Mouse (Mus musculus) hindbrain, embryonic 13.5 days (tissue): ENCODE results near the gene Lim2. TPM values are rescaled to one million over a fixed set of nuclear protein-coding genes. Genes with fewer than 3 reads are reported as not detected.
"Not testable (repeated sequence)": the region's sequence is repeated elsewhere in the genome, so short reads cannot be mapped to it uniquely, and the experiment has no call there.

Source experiments
- ATAC-seq: fragments of 200-750 bp; cut with Nextera tagmentation; 2 replicates; pipeline ENCODE4 v1.8.0; 2017; ENCODE audit warnings: moderate TSS enrichment; ENCODE audit not compliant: low FRiP score
- H3K27ac ChIP-seq: fragments of 300-500 bp; sonication (generic); 2 replicates; pipeline ENCODE4 v1.5.1; 2015; ENCODE audit warnings: inconsistent platforms, mild to moderate bottlenecking, moderate library complexity
- H3K27me3 ChIP-seq: fragments of 300-500 bp; sonication (generic); 2 replicates; pipeline ENCODE4 v1.6.1; 2015; ENCODE audit warnings: mild to moderate bottlenecking, inconsistent platforms
- H3K36me3 ChIP-seq: fragments of 300-500 bp; sonication (generic); 2 replicates; pipeline ENCODE4 v1.6.1; 2015; ENCODE audit warnings: mild to moderate bottlenecking, inconsistent platforms
- H3K4me1 ChIP-seq: fragments of 300-500 bp; sonication (generic); replicated peaks from 2 replicates; pipeline ENCODE4 v1.6.1; 2015; ENCODE audit warnings: inconsistent platforms
- H3K4me2 ChIP-seq: fragments of 300-500 bp; sonication (generic); 2 replicates; pipeline ENCODE4 v1.6.1; 2015; ENCODE audit warnings: inconsistent platforms, mild to moderate bottlenecking, moderate library complexity
- H3K4me3 ChIP-seq: fragments of 300-500 bp; sonication (generic); 2 replicates; pipeline ENCODE4 v1.5.1; 2015; ENCODE audit warnings: mild to moderate bottlenecking, inconsistent platforms
- H3K9ac ChIP-seq: fragments of 300-500 bp; sonication (generic); 2 replicates; pipeline ENCODE4 v1.6.1; 2015; ENCODE audit warnings: mild to moderate bottlenecking, inconsistent platforms
- H3K9me3 ChIP-seq: fragments of 300-500 bp; sonication (generic); 2 replicates; pipeline ENCODE4 v1.6.1; 2016; ENCODE audit warnings: inconsistent platforms
- WGBS: fragments of 180-500 bp; shearing (Covaris S2); methylation state at CpG from one replicate; pipeline ENCODE4 v1.1.7; 2015; 5-methylcytosine and 5-hydroxymethylcytosine counted together
- polyA plus RNA-seq: library from polyadenylated mRNA; unstranded; fragments of >200 nt; fragmentation: Nextera tagmentation; extraction: Ambion mirVana; gene quantifications from 2 replicates; pipeline ENCODE4 v1.2.1, GENCODE M21; 2015

Gene Lim2
- polyA plus RNA-seq = not detected in 2 replicates

GRCm38 (mm10) chr7:43427406-43427805 lies at the start of gene Lim2:
Gene Lim2, plus strand, starts transcription at chr7:43427670.
- no peaks in the 10 kb centered on the region for H3K36me3 ChIP-seq
- no peaks in the 10 kb centered on the region for H3K27me3 ChIP-seq
- no peaks in the 10 kb centered on the region for H3K9me3 ChIP-seq
- H3K4me1 ChIP-seq = no peaks in the 10 kb centered on the region
- 87% methylated on average over 8 of the region's 8 CpGs for WGBS
- no peak within 1 kb of the TSS for H3K4me3 ChIP-seq
- no peak for ATAC-seq
- no peak within 1 kb of the TSS for H3K9ac ChIP-seq
- H3K4me2 ChIP-seq = no peak within 1 kb of the TSS
- no peak within 1 kb of the TSS for H3K27ac ChIP-seq

GRCm38 (mm10) chr7:43378226-43378625 lies 49.2 kb upstream of the Lim2 start:
- Histone ChIP-seq H3K4me2 (no peak overlapping the region), H3K9me3 (no peaks in the 10 kb centered on the region), H3K27ac (no peak overlapping the region), H3K9ac (no peak overlapping the region), H3K4me1 (no peaks in the 10 kb centered on the region), H3K4me3 (no peak overlapping the region), H3K27me3 (no peaks in the 10 kb centered on the region), H3K36me3 (no peaks in the 10 kb centered on the region)
- no peak for ATAC-seq
- WGBS = 16% methylated on average over 5 of the region's 5 CpGs

- H3K27me3 ChIP-seq = no peaks in the 10 kb centered on the region
- no peak overlapping the region for H3K4me2 ChIP-seq
- no peaks in the 10 kb centered on the region for H3K4me1 ChIP-seq
- no peak for ATAC-seq
- no peaks in the 10 kb centered on the region for H3K36me3 ChIP-seq
- H3K4me3 ChIP-seq = no peak overlapping the region
- H3K9me3 ChIP-seq = peaks cover 3% of the 10 kb centered on the region; the same call in 1 of the 2 replicates
- 85% methylated on average over 8 of the region's 8 CpGs for WGBS
- no peak overlapping the region for H3K27ac ChIP-seq
- H3K9ac ChIP-seq = no peak overlapping the region
Observed at GRCm38 (mm10) chr7:43392349-43393121, 34.9 kb upstream of the Lim2 start.

GRCm38 (mm10) chr7:43399501-43399900 lies 28.0 kb upstream of the Lim2 start:
- no peak overlapping the region for H3K4me2 ChIP-seq
- H3K36me3 ChIP-seq = no peaks in the 10 kb centered on the region
- no peak for ATAC-seq
- no peaks in the 10 kb centered on the region for H3K4me1 ChIP-seq
- no peak overlapping the region for H3K9ac ChIP-seq
- H3K27ac ChIP-seq = no peak overlapping the region
- H3K27me3 ChIP-seq = no peaks in the 10 kb centered on the region
- H3K9me3 ChIP-seq = no peaks in the 10 kb centered on the region
- WGBS = 90% methylated on average over 2 of the region's 2 CpGs
- no peak overlapping the region for H3K4me3 ChIP-seq

- no peak overlapping the region for H3K27ac ChIP-seq
- H3K4me2 ChIP-seq = no peak overlapping the region
- no peaks in the 10 kb centered on the region for H3K4me1 ChIP-seq
- WGBS = 67% methylated on average over 2 of the region's 2 CpGs
- no peak overlapping the region for H3K9ac ChIP-seq
- no peak overlapping the region for H3K4me3 ChIP-seq
- no peaks in the 10 kb centered on the region for H3K27me3 ChIP-seq
- no peak for ATAC-seq
- H3K9me3 ChIP-seq = no peaks in the 10 kb centered on the region
- no peaks in the 10 kb centered on the region for H3K36me3 ChIP-seq
Observed at GRCm38 (mm10) chr7:43402718-43403117, 24.8 kb upstream of the Lim2 start.

GRCm38 (mm10) chr7:43407573-43407972 lies 19.9 kb upstream of the Lim2 start:
- no peaks in the 10 kb centered on the region for H3K27me3 ChIP-seq
- H3K9ac ChIP-seq = no peak overlapping the region
- H3K9me3 ChIP-seq = no peaks in the 10 kb centered on the region
- H3K36me3 ChIP-seq = no peaks in the 10 kb centered on the region
- no peak for ATAC-seq
- WGBS = 81% methylated on average over 3 of the region's 3 CpGs
- H3K4me3 ChIP-seq = no peak overlapping the region
- H3K4me1 ChIP-seq = no peaks in the 10 kb centered on the region
- no peak overlapping the region for H3K4me2 ChIP-seq
- no peak overlapping the region for H3K27ac ChIP-seq

GRCm38 (mm10) chr7:43408131-43408553 lies 19.3 kb upstream of the Lim2 start, which contains the start of gene Siglecg:
Gene Siglecg, plus strand, starts transcription at chr7:43408204.
- Histone ChIP-seq H3K36me3 (no peaks in the 10 kb centered on the region), H3K27me3 (no peaks in the 10 kb centered on the region), H3K4me3 (no peak within 1 kb of the TSS), H3K4me2 (no peak within 1 kb of the TSS), H3K9me3 (no peaks in the 10 kb centered on the region), H3K27ac (no peak within 1 kb of the TSS), H3K9ac (no peak within 1 kb of the TSS), H3K4me1 (no peaks in the 10 kb centered on the region)
- no peak for ATAC-seq
- 85% methylated on average over 4 of the region's 4 CpGs for WGBS

- Histone ChIP-seq H3K9ac (no peak overlapping the region), H3K4me3 (no peak overlapping the region), H3K4me2 (no peak overlapping the region), H3K27me3 (no peaks in the 10 kb centered on the region), H3K9me3 (no peaks in the 10 kb centered on the region), H3K4me1 (no peaks in the 10 kb centered on the region), H3K27ac (no peak overlapping the region), H3K36me3 (no peaks in the 10 kb centered on the region)
- no peak for ATAC-seq
- WGBS = 81% methylated on average over 3 of the region's 3 CpGs
Observed at GRCm38 (mm10) chr7:43409084-43409483, 18.4 kb upstream of the Lim2 start.

- not testable (repeated sequence) for H3K4me3 ChIP-seq, H3K27me3 ChIP-seq, H3K4me2 ChIP-seq, H3K4me1 ChIP-seq, H3K36me3 ChIP-seq, H3K27ac ChIP-seq, H3K9me3 ChIP-seq, ATAC-seq, H3K9ac ChIP-seq
- 52% methylated on average over 4 of the region's 4 CpGs for WGBS
Observed at GRCm38 (mm10) chr7:43411724-43412123, 15.7 kb upstream of the Lim2 start.

- WGBS = 87% methylated on average over 10 of the region's 10 CpGs
- Histone ChIP-seq H3K9ac (no peak overlapping the region), H3K4me2 (no peak overlapping the region), H3K27ac (no peak overlapping the region), H3K9me3 (no peaks in the 10 kb centered on the region), H3K27me3 (no peaks in the 10 kb centered on the region), H3K36me3 (no peaks in the 10 kb centered on the region), H3K4me1 (no peaks in the 10 kb centered on the region), H3K4me3 (no peak overlapping the region)
- no peak for ATAC-seq
Observed at GRCm38 (mm10) chr7:43417298-43417697, 10.2 kb upstream of the Lim2 start.

GRCm38 (mm10) chr7:43422995-43423617 lies 4.4 kb upstream of the Lim2 start:
- Histone ChIP-seq H3K4me2 (peak overlapping the region; percentile 32), H3K9me3 (no peaks in the 10 kb centered on the region), H3K27ac (no peak overlapping the region), H3K4me1 (no peaks in the 10 kb centered on the region), H3K4me3 (no peak overlapping the region), H3K9ac (no peak overlapping the region), H3K36me3 (no peaks in the 10 kb centered on the region), H3K27me3 (no peaks in the 10 kb centered on the region)
- WGBS = 14% methylated on average over 11 of the region's 11 CpGs
- ATAC-seq = peak; percentile 94

GRCm38 (mm10) chr7:43423991-43424625 lies 3.4 kb upstream of the Lim2 start:
- no peak for ATAC-seq
- H3K27me3 ChIP-seq = no peaks in the 10 kb centered on the region
- 67% methylated on average over 3 of the region's 3 CpGs for WGBS
- no peak overlapping the region for H3K9ac ChIP-seq
- no peak overlapping the region for H3K27ac ChIP-seq
- H3K4me1 ChIP-seq = no peaks in the 10 kb centered on the region
- H3K4me2 ChIP-seq = no peak overlapping the region
- H3K4me3 ChIP-seq = no peak overlapping the region
- H3K9me3 ChIP-seq = no peaks in the 10 kb centered on the region
- no peaks in the 10 kb centered on the region for H3K36me3 ChIP-seq
